Mouse (Mus musculus) thymus, adult 2 months (tissue): ENCODE measurements around the gene Cacnb4. TPM values are rescaled to one million over a fixed set of nuclear protein-coding genes. Genes with fewer than 3 reads are reported as not detected.

Experiments used
- DNase-seq: peaks from one replicate; pipeline ENCODE4 v3.0.0; 2021
- H3K27ac ChIP-seq: fragments of 200-500 bp; 2 replicates; pipeline ENCODE4 v1.5.1; 2012; ENCODE audit warnings: low read length, control low read depth; ENCODE audit not compliant: control insufficient read depth, insufficient read depth
- H3K27me3 ChIP-seq: fragments of 200-500 bp; 2 replicates; pipeline ENCODE4 v1.6.1; 2012; ENCODE audit warnings: mild to moderate bottlenecking, low read length, moderate library complexity, mixed read lengths; ENCODE audit not compliant: control insufficient read depth, insufficient read depth
- H3K36me3 ChIP-seq: fragments of 200-500 bp; 2 replicates; pipeline ENCODE4 v1.6.1; 2012; ENCODE audit warnings: mild to moderate bottlenecking, low read length, moderate library complexity; ENCODE audit not compliant: control insufficient read depth, insufficient read depth
- H3K4me1 ChIP-seq: fragments of 200-500 bp; replicated peaks from 2 replicates; pipeline ENCODE4 v1.6.1; 2012; ENCODE audit warnings: low read length; ENCODE audit not compliant: control insufficient read depth, insufficient read depth
- H3K4me3 ChIP-seq: fragments of 200-500 bp; 2 replicates; pipeline ENCODE4 v1.5.1; 2012; ENCODE audit warnings: mild to moderate bottlenecking, low read length, control low read depth, moderate library complexity; ENCODE audit not compliant: control insufficient read depth, insufficient read depth
- CTCF ChIP-seq: fragments of 200-500 bp; IDR thresholded peaks from 2 replicates; pipeline ENCODE4 v1.5.1; 2012; ENCODE audit warnings: mild to moderate bottlenecking, control low read depth, low read length, moderate library complexity, borderline replicate concordance; ENCODE audit not compliant: control insufficient read depth, poor library complexity, insufficient read depth; ENCODE audit errors: extremely low read depth
- POLR2A ChIP-seq: fragments of 200-500 bp; IDR thresholded peaks from 2 replicates; pipeline ENCODE4 v1.6.1; 2012; ENCODE audit warnings: mild to moderate bottlenecking, low read length, control low read depth, moderate library complexity; ENCODE audit not compliant: control insufficient read depth, poor library complexity, insufficient read depth; ENCODE audit errors: extremely low read depth
- WGBS: fragments of 180-500 bp; shearing (Covaris S2); methylation state at CpG from one replicate; pipeline ENCODE4 v1.1.7; 2018; 5-methylcytosine and 5-hydroxymethylcytosine counted together
- polyA plus RNA-seq: library from polyadenylated mRNA; depleted of rRNA; stranded (reverse); fragments of >200 nt; gene quantifications from 2 replicates; pipeline ENCODE4 v1.2.3, GENCODE M21; 2012

Gene Cacnb4
- polyA plus RNA-seq, 1 experiment = 0.04 TPM

- Histone ChIP-seq H3K36me3 (no peaks in the 10 kb centered on the region), H3K4me1 (no peaks in the 10 kb centered on the region), H3K27ac (no peak overlapping the region), H3K4me3 (no peak overlapping the region), H3K27me3 (no peaks in the 10 kb centered on the region)
- 94% methylated on average over 7 of the region's 7 CpGs for WGBS
- DNase-seq = no peak
- TF ChIP-seq CTCF (no peak), POLR2A (no peak)
Observed at GRCm38 (mm10) chr2:52623921-52624404, 52.7 kb downstream of the Cacnb4 start.

GRCm38 (mm10) chr2:52623461-52623860, 53.2 kb downstream of the Cacnb4 start:
- WGBS = 88% methylated on average over 4 of the region's 4 CpGs
- no peak for DNase-seq
- no peaks in the 10 kb centered on the region for H3K36me3 ChIP-seq
- no peak overlapping the region for H3K27ac ChIP-seq
- no peaks in the 10 kb centered on the region for H3K4me1 ChIP-seq
- TF ChIP-seq CTCF (no peak), POLR2A (no peak)
- no peaks in the 10 kb centered on the region for H3K27me3 ChIP-seq
- H3K4me3 ChIP-seq = no peak overlapping the region

GRCm38 (mm10) chr2:52622616-52623015, 54.0 kb downstream of the Cacnb4 start:
- H3K27ac ChIP-seq = no peak overlapping the region
- TF ChIP-seq POLR2A (no peak), CTCF (no peak)
- WGBS = 82% methylated on average over 2 of the region's 2 CpGs
- H3K4me3 ChIP-seq = no peak overlapping the region
- no peak for DNase-seq
- H3K36me3 ChIP-seq = no peaks in the 10 kb centered on the region
- H3K27me3 ChIP-seq = no peaks in the 10 kb centered on the region
- H3K4me1 ChIP-seq = no peaks in the 10 kb centered on the region

- Histone ChIP-seq H3K27ac (no peak overlapping the region), H3K27me3 (no peaks in the 10 kb centered on the region), H3K4me3 (no peak overlapping the region; the same call in 1 of the 2 replicates), H3K4me1 (no peaks in the 10 kb centered on the region), H3K36me3 (no peaks in the 10 kb centered on the region)
- no peak for DNase-seq
- WGBS = 63% methylated on average over 17 of the region's 17 CpGs
- TF ChIP-seq CTCF = no peak
- TF ChIP-seq POLR2A = no peak
Observed at GRCm38 (mm10) chr2:52619406-52619974, 57.1 kb downstream of the Cacnb4 start.

GRCm38 (mm10) chr2:52618804-52619203, 57.8 kb downstream of the Cacnb4 start:
- H3K27ac ChIP-seq = no peak overlapping the region

GRCm38 (mm10) chr2:52615429-52615828, 61.2 kb downstream of the Cacnb4 start:
- H3K4me1 ChIP-seq = no peaks in the 10 kb centered on the region
- no peak overlapping the region for H3K27ac ChIP-seq
- no peaks in the 10 kb centered on the region for H3K36me3 ChIP-seq
- no peak for TF ChIP-seq POLR2A
- 90% methylated on average over 5 of the region's 5 CpGs for WGBS
- no peak for DNase-seq
- H3K27me3 ChIP-seq = no peaks in the 10 kb centered on the region
- H3K4me3 ChIP-seq = no peak overlapping the region

More at GRCm38 (mm10) chr2:52618804-52619203, 57.8 kb downstream of the Cacnb4 start:
- TF ChIP-seq CTCF (no peak), POLR2A (no peak)
- no peaks in the 10 kb centered on the region for H3K27me3 ChIP-seq
- no peaks in the 10 kb centered on the region for H3K36me3 ChIP-seq
- no peaks in the 10 kb centered on the region for H3K4me1 ChIP-seq
- WGBS = 44% methylated on average over 2 of the region's 2 CpGs
- H3K4me3 ChIP-seq = no peak overlapping the region
- DNase-seq = no peak

GRCm38 (mm10) chr2:52613888-52614287, 62.7 kb downstream of the Cacnb4 start:
- no peak for DNase-seq
- H3K4me3 ChIP-seq = no peak overlapping the region
- WGBS = 90% methylated on average over 4 of the region's 4 CpGs
- H3K36me3 ChIP-seq = no peaks in the 10 kb centered on the region
- TF ChIP-seq POLR2A = no peak
- no peak for TF ChIP-seq CTCF
- no peak overlapping the region for H3K27ac ChIP-seq
- no peaks in the 10 kb centered on the region for H3K27me3 ChIP-seq
- H3K4me1 ChIP-seq = no peaks in the 10 kb centered on the region
